Mouse (Mus musculus) MEL (cell line): ENCODE data around the gene Ffar2. TPM values are rescaled to one million over a fixed set of nuclear protein-coding genes. Genes with fewer than 3 reads are reported as not detected.
A peak's percentile ranks its signal among the peaks of the same experiment; 100 is the strongest.

ENCODE experiments used
- DNase-seq: peaks from one replicate; pipeline ENCODE4 v3.0.0; 2011; ENCODE audit warnings: low read depth, low spot score
- H3K27ac ChIP-seq: 2 replicates; pipeline ENCODE4 v1.5.1; 2012; ENCODE audit warnings: low read depth, mild to moderate bottlenecking, control low read depth, low read length, moderate library complexity; ENCODE audit not compliant: control insufficient read depth
- H3K27me3 ChIP-seq, 2 experiments: fragments of 150-350 bp in 1 of 2; sonication (generic) in 1 of 2; 2 replicates each; pipeline ENCODE4 v1.6.1; 2012; ENCODE audit warnings: low read length in 2 of 2, mild to moderate bottlenecking in 2 of 2, improper control_type of control experiment in 1 of 2, moderate library complexity in 1 of 2; ENCODE audit not compliant: insufficient read depth in 2 of 2, control insufficient read depth in 1 of 2
- H3K36me3 ChIP-seq, 2 experiments: 2 replicates each; pipeline ENCODE4 v1.6.1; 2012 to 2014; ENCODE audit warnings: low read length in 2 of 2, improper control_type of control experiment in 1 of 2, inconsistent platforms in 1 of 2, mild to moderate bottlenecking in 1 of 2; ENCODE audit not compliant: insufficient read depth in 2 of 2, control insufficient read depth in 1 of 2
- H3K4me1 ChIP-seq, 2 experiments: fragments of 150-350 bp in 1 of 2; sonication (generic) in 1 of 2; 2 replicates each; pipeline ENCODE4 v1.6.1; 2012; ENCODE audit warnings: low read length in 2 of 2, improper control_type of control experiment in 1 of 2, mild to moderate bottlenecking in 1 of 2; ENCODE audit not compliant: insufficient read depth in 2 of 2, control insufficient read depth in 1 of 2
- H3K4me3 ChIP-seq, 2 experiments: fragments of 150-350 bp in 1 of 2; sonication (generic) in 1 of 2; 2 replicates each; pipeline ENCODE4 v1.5.1; 2012; ENCODE audit warnings: low read depth in 2 of 2, low read length in 2 of 2, mild to moderate bottlenecking in 2 of 2, moderate library complexity in 2 of 2, control low read depth in 1 of 2, improper control_type of control experiment in 1 of 2; ENCODE audit not compliant: control insufficient read depth in 1 of 2, insufficient read depth in 1 of 2
- H3K79me2 ChIP-seq: 2 replicates; pipeline ENCODE4 v1.6.1; 2012; ENCODE audit warnings: mild to moderate bottlenecking, low read length, moderate library complexity; ENCODE audit not compliant: control insufficient read depth, poor library complexity, insufficient read depth
- H3K9ac ChIP-seq: 2 replicates; pipeline ENCODE4 v1.6.1; 2012; ENCODE audit warnings: low read depth, mild to moderate bottlenecking, control low read depth, low read length, moderate library complexity; ENCODE audit not compliant: control insufficient read depth, poor library complexity, severe bottlenecking
- H3K9me3 ChIP-seq: fragments of 150-350 bp; sonication (generic); replicated peaks from 2 replicates; pipeline ENCODE4 v1.6.1; 2012; ENCODE audit warnings: mild to moderate bottlenecking, low read length, improper control_type of control experiment, moderate library complexity; ENCODE audit not compliant: insufficient read depth
- BHLHE40 ChIP-seq: IDR thresholded peaks from 2 replicates; pipeline ENCODE4 v1.6.1; 2012; ENCODE audit warnings: low read depth, mild to moderate bottlenecking, inconsistent platforms, low read length, improper control_type of control experiment, borderline replicate concordance
- CHD1 ChIP-seq: IDR thresholded peaks from 2 replicates; pipeline ENCODE4 v1.6.1; 2012; ENCODE audit warnings: low read depth, mild to moderate bottlenecking, inconsistent platforms, low read length, improper control_type of control experiment
- CTCF ChIP-seq, 3 experiments: IDR thresholded peaks in 2 of 3; conservative IDR thresholded peaks in 1 of 3; 2 replicates each; pipeline ENCODE4 v1.5.1; 2011 to 2012; ENCODE audit warnings: low read length in 3 of 3, low read depth in 2 of 3, mild to moderate bottlenecking in 2 of 3, improper control_type of control experiment in 1 of 3, inconsistent platforms in 1 of 3, mixed read lengths in 1 of 3, moderate library complexity in 1 of 3; ENCODE audit not compliant: control insufficient read depth in 1 of 3, insufficient read depth in 1 of 3, poor library complexity in 1 of 3, severe bottlenecking in 1 of 3
- ELF1 ChIP-seq: IDR thresholded peaks from 2 replicates; pipeline ENCODE4 v1.6.1; 2014; ENCODE audit warnings: low read depth, mild to moderate bottlenecking, inconsistent platforms, low read length, improper control_type of control experiment, moderate library complexity
- EP300 ChIP-seq, 2 experiments: IDR thresholded peaks; 2 replicates each; pipeline ENCODE4 v1.6.1; 2011; ENCODE audit warnings: improper control_type of control experiment in 2 of 2, low read length in 2 of 2, low read depth in 1 of 2, mild to moderate bottlenecking in 1 of 2
- ETS1 ChIP-seq: IDR thresholded peaks from 2 replicates; pipeline ENCODE4 v1.6.1; 2012; ENCODE audit warnings: low read depth, mild to moderate bottlenecking, inconsistent platforms, low read length, improper control_type of control experiment, moderate library complexity
- KAT2A ChIP-seq: conservative IDR thresholded peaks from 2 replicates; pipeline ENCODE4 v1.6.1; 2012; ENCODE audit warnings: low read depth, low read length, improper control_type of control experiment, inconsistent platforms
- MAFK ChIP-seq: IDR thresholded peaks from 2 replicates; pipeline ENCODE4 v1.6.1; 2011; ENCODE audit warnings: low read depth, mild to moderate bottlenecking, low read length, improper control_type of control experiment, borderline replicate concordance
- MYB ChIP-seq: IDR thresholded peaks from 2 replicates; pipeline ENCODE4 v1.6.1; 2011; ENCODE audit warnings: mild to moderate bottlenecking, low read depth, low read length, improper control_type of control experiment
- NELFE ChIP-seq: IDR thresholded peaks from 2 replicates; pipeline ENCODE4 v1.6.1; 2011; ENCODE audit warnings: low read depth, low read length, improper control_type of control experiment
- NRF1 ChIP-seq: IDR thresholded peaks from 2 replicates; pipeline ENCODE4 v1.6.1; 2014; ENCODE audit warnings: low read depth, mild to moderate bottlenecking, inconsistent platforms, low read length, improper control_type of control experiment, moderate library complexity; ENCODE audit not compliant: poor library complexity, insufficient read depth, severe bottlenecking
- POLR2A ChIP-seq, 2 experiments: IDR thresholded peaks; 2 replicates each; pipeline ENCODE4 v1.6.1; 2011 to 2012; ENCODE audit warnings: low read length in 2 of 2, mild to moderate bottlenecking in 2 of 2, control low read depth in 1 of 2, improper control_type of control experiment in 1 of 2, low read depth in 1 of 2, moderate library complexity in 1 of 2; ENCODE audit not compliant: control insufficient read depth in 1 of 2, insufficient read depth in 1 of 2, poor library complexity in 1 of 2
- POLR2AphosphoS2 ChIP-seq: IDR thresholded peaks from 2 replicates; pipeline ENCODE4 v1.6.1; 2011; ENCODE audit warnings: low read length, improper control_type of control experiment
- POLR2AphosphoS5 ChIP-seq: IDR thresholded peaks from 2 replicates; pipeline ENCODE4 v1.6.1; 2012; ENCODE audit warnings: low read depth, borderline replicate concordance, mild to moderate bottlenecking, inconsistent platforms, low read length, moderate library complexity, mixed read lengths
- RAD21 ChIP-seq: IDR thresholded peaks from 2 replicates; pipeline ENCODE4 v1.6.1; 2011; ENCODE audit warnings: mild to moderate bottlenecking, low read depth, low read length, improper control_type of control experiment
- RCOR1 ChIP-seq: IDR thresholded peaks from 2 replicates; pipeline ENCODE4 v1.6.1; 2012; ENCODE audit warnings: low read depth, mild to moderate bottlenecking, inconsistent platforms, low read length, improper control_type of control experiment
- SIN3A ChIP-seq: IDR thresholded peaks from 2 replicates; pipeline ENCODE4 v1.6.1; 2012; ENCODE audit warnings: low read length, improper control_type of control experiment, inconsistent platforms
- TAL1 ChIP-seq: IDR thresholded peaks from 2 replicates; pipeline ENCODE4 v1.6.1; 2012; ENCODE audit warnings: mild to moderate bottlenecking, inconsistent platforms, low read length, moderate library complexity, mixed read lengths
- TBP ChIP-seq: IDR thresholded peaks from 2 replicates; pipeline ENCODE4 v1.8.0; 2011; ENCODE audit warnings: low read depth, low read length, improper control_type of control experiment
- ZC3H11A ChIP-seq: IDR thresholded peaks from 2 replicates; pipeline ENCODE4 v1.6.1; 2012; ENCODE audit warnings: low read depth, mild to moderate bottlenecking, inconsistent platforms, low read length, improper control_type of control experiment
- ZNF384 ChIP-seq: IDR thresholded peaks from 2 replicates; pipeline ENCODE4 v1.6.1; 2012; ENCODE audit warnings: low read depth, mild to moderate bottlenecking, inconsistent platforms, low read length, improper control_type of control experiment
- polyA plus RNA-seq, 2 experiments: library from polyadenylated mRNA; stranded (reverse) in 1 of 2; unstranded in 1 of 2; fragments of >175 nt in 1 of 2; fragments of >200 nt in 1 of 2; gene quantifications; 2 replicates each; pipeline versions ENCODE4 v1.2.1 to v1.2.4; 2012; ENCODE audit warnings: low replicate concordance in 2 of 2, low read depth in 1 of 2; ENCODE audit not compliant: insufficient read length in 2 of 2, insufficient read depth in 1 of 2, missing spikeins in 1 of 2
- total RNA-seq: library from RNA; depleted of rRNA; stranded (reverse); fragments of 300-350 nt; gene quantifications from 2 replicates; pipeline ENCODE4 v1.2.3, GENCODE M21; 2012

The Ffar2 gene
- total and polyA plus RNA-seq, 3 experiments, result 0.04 TPM; not detected in 2

DNA sequence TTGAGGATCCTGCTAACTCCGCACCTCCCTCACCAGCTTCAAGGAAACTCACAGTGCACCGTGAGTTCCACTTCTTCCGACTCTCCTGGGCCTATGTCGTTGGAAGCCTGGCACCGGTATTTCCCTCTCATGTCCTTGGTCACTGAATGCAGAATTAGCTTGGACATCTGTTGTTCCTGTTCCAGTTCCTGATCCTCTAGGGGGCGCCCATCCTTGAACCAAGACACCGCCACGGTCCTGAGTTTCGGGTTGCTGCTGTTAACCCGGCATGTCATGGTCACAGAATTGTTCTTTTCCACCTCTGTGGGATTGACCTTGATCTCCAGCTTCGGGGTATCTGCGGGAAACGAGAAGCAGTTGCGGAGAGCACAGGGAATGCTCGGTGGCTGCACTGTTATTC is 49.5 kb upstream of the Ffar2 start (continued):
- TF ChIP-seq ZC3H11A (peak; percentile 39), SIN3A (no peak), CHD1 (no peak), ZNF384 (no peak), RCOR1 (no peak), NELFE (no peak)
- TF ChIP-seq, all 39 proteins: peak for 4

DNA sequence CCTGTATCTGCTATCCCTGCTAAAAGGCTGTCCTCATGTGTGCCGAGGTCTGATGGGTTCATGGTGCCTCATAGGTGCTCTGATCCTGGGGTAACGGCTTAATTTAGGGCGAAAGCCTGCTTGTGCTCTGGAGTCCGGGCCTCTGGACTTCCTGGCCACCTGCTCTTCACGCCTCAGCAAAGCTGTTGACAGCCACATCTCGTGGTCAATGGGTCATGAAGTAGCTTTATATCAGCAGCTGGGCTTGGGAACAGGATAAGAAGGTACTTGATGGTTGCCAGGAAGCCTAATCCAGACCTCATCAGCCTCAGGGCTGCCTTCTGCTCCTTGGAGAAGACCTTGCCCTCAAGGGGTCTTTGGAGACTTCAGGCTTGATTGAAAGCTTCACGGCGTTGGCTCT is 39.8 kb upstream of the Ffar2 start:
- no peak for DNase-seq
- TF ChIP-seq KAT2A, result no peak
- no peak for TF ChIP-seq ELF1
- no peak for TF ChIP-seq RAD21
- no peak for TF ChIP-seq ETS1
- TF ChIP-seq BHLHE40, result no peak
- TF ChIP-seq MAFK, result no peak
- no peak for TF ChIP-seq POLR2AphosphoS2
- no peak for TF ChIP-seq TBP
- TF ChIP-seq MYB, result no peak
- no peak for TF ChIP-seq EP300 (IDR thresholded peaks at IDR 0.05; ENCODE audit: low read depth in 1 of 2, low read length in 2 of 2)
- H3K27ac ChIP-seq, result no peak overlapping the region
- peaks cover 0 to 5% of the 10 kb centered on the region in 2 experiments; a peak in 2 of 4 replicates for H3K4me1 ChIP-seq
- no peak overlapping the region for H3K4me3 ChIP-seq
- H3K27me3 ChIP-seq, result peaks cover 0 to 2% of the 10 kb centered on the region in 2 experiments; a peak in 2 of 4 replicates
- H3K79me2 ChIP-seq, result no peaks in the 10 kb centered on the region
- H3K9me3 ChIP-seq, result no peaks in the 10 kb centered on the region
- H3K36me3 ChIP-seq, result no peaks in the 10 kb centered on the region
- H3K9ac ChIP-seq, result no peak overlapping the region

- Histone ChIP-seq H3K9ac (no peak within 1 kb of the TSS), H3K27ac (no peak within 1 kb of the TSS), H3K4me3 (no peak within 1 kb of the TSS), H3K79me2 (no peaks in the 10 kb centered on the region), H3K36me3 (no peaks in the 10 kb centered on the region), H3K9me3 (no peaks in the 10 kb centered on the region), H3K4me1 (peaks cover 0 to 5% of the 10 kb centered on the region in 2 experiments; a peak in 2 of 4 replicates), H3K27me3 (peaks cover 0 to 2% of the 10 kb centered on the region in 2 experiments; a peak in 2 of 4 replicates)
- DNase-seq, result no peak
- no peak for TF ChIP-seq POLR2A (IDR thresholded peaks at IDR 0.05; ENCODE audit: control insufficient read depth in 1 of 2, insufficient read depth in 1 of 2, low read depth in 1 of 2, low read length in 2 of 2, poor library complexity in 1 of 2)
- no peak for TF ChIP-seq NRF1
- no peak for TF ChIP-seq POLR2AphosphoS5
- no peak for TF ChIP-seq CTCF (IDR thresholded peaks at IDR 0.05 in 2 of 3, conservative IDR thresholded peaks at IDR 0.05 in 1 of 3; ENCODE audit: control insufficient read depth in 1 of 3, insufficient read depth in 1 of 3, low read depth in 2 of 3, low read length in 3 of 3, poor library complexity in 1 of 3, severe bottlenecking in 1 of 3)
- no peak for TF ChIP-seq MYB
- TF ChIP-seq ELF1, result no peak
- no peak for TF ChIP-seq TAL1
Measured at GRCm38 (mm10) chr7:30861464-30861863, 37.9 kb upstream of the Ffar2 start, which contains the start of gene Ffar1. TSS of gene Ffar1 (minus strand) at chr7:30861564.
